Mouse (Mus musculus) G1E (cell line): ENCODE measurements at regions not wholly inside any gene's neighbourhood (a gene's known extent, or its start where the extent isn't known, plus 50 kb on each side); places are given as distances from the start of the nearest gene placed in this dataset.

Source experiments
- ATAC-seq: 2 replicates; pipeline ENCODE4 v1.8.0; 2016; ENCODE audit warnings: mild to moderate bottlenecking; ENCODE audit not compliant: insufficient number of reproducible peaks, poor library complexity, low FRiP score, severe bottlenecking; ENCODE audit errors: extremely low read depth
- DNase-seq: peaks from one replicate; pipeline ENCODE4 v3.0.0; 2012; ENCODE audit warnings: low spot score
- H3K27me3 ChIP-seq: 2 replicates; pipeline ENCODE4 v1.6.1; 2012; ENCODE audit warnings: mild to moderate bottlenecking, low read length, inconsistent platforms; ENCODE audit not compliant: insufficient read depth
- H3K36me3 ChIP-seq: replicated peaks from 2 replicates; pipeline ENCODE3; 2012; ENCODE audit warnings: mild to moderate bottlenecking, inconsistent platforms
- H3K4me1 ChIP-seq: 2 replicates; pipeline ENCODE4 v1.6.1; 2012; ENCODE audit warnings: low read depth, low read length, inconsistent platforms, mixed read lengths; ENCODE audit not compliant: insufficient read depth
- H3K4me3 ChIP-seq: 2 replicates; pipeline ENCODE4 v1.5.1; 2012; ENCODE audit warnings: low read depth, mild to moderate bottlenecking, inconsistent platforms, low read length, moderate library complexity, mixed read lengths
- H3K9me3 ChIP-seq: replicated peaks from 2 replicates; pipeline ENCODE4 v1.6.1; 2012; ENCODE audit warnings: inconsistent platforms
- CTCF ChIP-seq: IDR thresholded peaks from 2 replicates; pipeline ENCODE4 v1.5.1; 2012; ENCODE audit warnings: low read depth, low read length, inconsistent platforms, mixed read lengths
- GATA1 ChIP-seq: IDR thresholded peaks from 2 replicates; pipeline ENCODE4 v1.6.1; 2012; ENCODE audit warnings: borderline replicate concordance, low read length, inconsistent platforms, mixed read lengths
- GATA2 ChIP-seq: IDR thresholded peaks from 2 replicates; pipeline ENCODE4 v1.6.1; 2012; ENCODE audit warnings: low read depth, low read length, inconsistent platforms, borderline replicate concordance
- POLR2AphosphoS5 ChIP-seq: IDR thresholded peaks from 2 replicates; pipeline ENCODE4 v1.6.1; 2012; ENCODE audit warnings: low read depth, low read length, inconsistent platforms; ENCODE audit not compliant: insufficient replicate concordance
- TAL1 ChIP-seq: conservative IDR thresholded peaks from 2 replicates; pipeline ENCODE4 v1.6.1; 2012; ENCODE audit warnings: low read depth, low read length, inconsistent platforms, mixed read lengths

- Histone ChIP-seq H3K9me3 (no peaks in the 10 kb centered on the region), H3K4me1 (no peaks in the 10 kb centered on the region), H3K36me3 (no peaks in the 10 kb centered on the region), H3K27me3 (peaks cover 5% of the 10 kb centered on the region; the same call in 1 of the 2 replicates), H3K4me3 (no peak overlapping the region)
- DNase-seq: no peak
- no peak for TF ChIP-seq TAL1
- TF ChIP-seq CTCF: no peak
- no peak for TF ChIP-seq GATA2
- no peak for TF ChIP-seq POLR2AphosphoS5
- TF ChIP-seq GATA1: no peak
- no peak for ATAC-seq
Measured at GRCm38 (mm10) chr14:76223036-76223650, 112.5 kb downstream of the Nufip1 start.

DNA sequence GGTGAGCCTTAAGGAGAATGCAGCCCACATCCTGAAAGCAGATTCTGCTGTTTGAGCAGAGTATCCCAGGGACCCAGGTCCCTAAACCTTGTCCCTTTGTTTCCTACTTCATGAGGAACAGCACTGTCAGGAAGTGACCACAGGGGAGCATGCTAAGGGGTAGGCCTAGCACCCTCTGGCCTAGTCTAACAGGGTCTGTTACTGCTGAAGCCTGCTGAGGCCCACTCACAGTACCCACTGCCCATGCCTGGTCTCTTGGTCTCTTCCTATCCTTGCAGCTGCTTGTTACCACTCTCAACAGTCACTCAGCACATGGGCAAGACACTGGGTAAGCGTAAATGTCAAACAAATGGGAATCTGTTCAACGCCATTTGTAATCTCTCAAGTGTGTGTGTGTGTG, 113.2 kb downstream of the Nufip1 start:
- ATAC-seq (no peak), DNase-seq (no peak)
- Histone ChIP-seq H3K4me1 (no peaks in the 10 kb centered on the region), H3K9me3 (no peaks in the 10 kb centered on the region), H3K4me3 (no peak overlapping the region), H3K27me3 (peaks cover 5% of the 10 kb centered on the region; the same call in 1 of the 2 replicates), H3K36me3 (no peaks in the 10 kb centered on the region)
- TF ChIP-seq GATA1 (no peak), CTCF (no peak), GATA2 (no peak), TAL1 (no peak), POLR2AphosphoS5 (no peak)

GRCm38 (mm10) chr14:76225532-76225931, 114.8 kb downstream of the Nufip1 start:
- H3K4me1 ChIP-seq: no peaks in the 10 kb centered on the region
- no peak overlapping the region for H3K4me3 ChIP-seq
- ATAC-seq: no peak
- H3K9me3 ChIP-seq: no peaks in the 10 kb centered on the region
- no peak for TF ChIP-seq GATA1
- no peak for TF ChIP-seq TAL1
- no peak for TF ChIP-seq GATA2
- TF ChIP-seq POLR2AphosphoS5: no peak
- TF ChIP-seq CTCF: no peak
- H3K27me3 ChIP-seq: peaks cover 5% of the 10 kb centered on the region; the same call in 1 of the 2 replicates
- no peak for DNase-seq
- no peaks in the 10 kb centered on the region for H3K36me3 ChIP-seq

- no peaks in the 10 kb centered on the region for H3K36me3 ChIP-seq
- ATAC-seq: no peak
- DNase-seq: no peak
Measured at GRCm38 (mm10) chr14:76226621-76227297, 116.1 kb downstream of the Nufip1 start.

DNA sequence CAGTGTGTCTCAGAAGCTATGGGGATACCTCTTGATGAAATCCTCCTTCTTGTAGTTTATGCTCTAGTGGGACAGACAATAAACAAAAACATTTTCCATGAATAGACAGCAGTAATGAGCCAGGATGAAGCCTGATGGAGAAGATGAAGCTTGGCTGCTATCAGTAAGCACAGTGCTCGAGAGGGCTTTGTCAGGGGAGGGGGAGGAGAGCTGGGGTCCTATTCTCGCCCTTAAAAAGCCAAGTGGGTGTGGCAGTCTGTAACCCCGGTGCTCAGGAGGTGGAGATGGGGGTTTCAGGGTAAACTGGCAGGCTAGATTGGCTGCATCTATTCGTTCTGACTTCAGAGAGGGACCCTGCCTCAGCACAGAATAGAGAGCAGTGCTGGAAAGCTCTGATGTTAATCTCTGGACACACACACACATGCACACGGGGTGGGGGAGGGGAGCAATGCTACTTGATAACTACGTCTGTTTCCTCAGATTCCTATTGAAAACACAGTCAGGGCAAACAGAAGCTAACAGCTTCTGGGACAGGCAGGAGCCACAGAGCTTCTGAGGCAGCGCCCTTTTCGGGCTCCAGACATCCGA, 118.4 kb downstream of the Nufip1 start:
- ATAC-seq (no peak), DNase-seq (no peak)
- Histone ChIP-seq H3K36me3 (no peaks in the 10 kb centered on the region), H3K9me3 (no peaks in the 10 kb centered on the region), H3K4me1 (no peaks in the 10 kb centered on the region), H3K4me3 (no peak overlapping the region), H3K27me3 (peaks cover 5% of the 10 kb centered on the region; the same call in 1 of the 2 replicates)
- TF ChIP-seq GATA2 (no peak), TAL1 (no peak), CTCF (no peak), POLR2AphosphoS5 (no peak), GATA1 (no peak)

More at GRCm38 (mm10) chr14:76226621-76227297, 116.1 kb downstream of the Nufip1 start:
- no peaks in the 10 kb centered on the region for H3K9me3 ChIP-seq
- H3K27me3 ChIP-seq: peaks cover 5% of the 10 kb centered on the region; the same call in 1 of the 2 replicates
- TF ChIP-seq GATA1 (no peak), POLR2AphosphoS5 (no peak), CTCF (no peak), GATA2 (no peak), TAL1 (no peak)
- no peak overlapping the region for H3K4me3 ChIP-seq
- H3K4me1 ChIP-seq: no peaks in the 10 kb centered on the region

DNA sequence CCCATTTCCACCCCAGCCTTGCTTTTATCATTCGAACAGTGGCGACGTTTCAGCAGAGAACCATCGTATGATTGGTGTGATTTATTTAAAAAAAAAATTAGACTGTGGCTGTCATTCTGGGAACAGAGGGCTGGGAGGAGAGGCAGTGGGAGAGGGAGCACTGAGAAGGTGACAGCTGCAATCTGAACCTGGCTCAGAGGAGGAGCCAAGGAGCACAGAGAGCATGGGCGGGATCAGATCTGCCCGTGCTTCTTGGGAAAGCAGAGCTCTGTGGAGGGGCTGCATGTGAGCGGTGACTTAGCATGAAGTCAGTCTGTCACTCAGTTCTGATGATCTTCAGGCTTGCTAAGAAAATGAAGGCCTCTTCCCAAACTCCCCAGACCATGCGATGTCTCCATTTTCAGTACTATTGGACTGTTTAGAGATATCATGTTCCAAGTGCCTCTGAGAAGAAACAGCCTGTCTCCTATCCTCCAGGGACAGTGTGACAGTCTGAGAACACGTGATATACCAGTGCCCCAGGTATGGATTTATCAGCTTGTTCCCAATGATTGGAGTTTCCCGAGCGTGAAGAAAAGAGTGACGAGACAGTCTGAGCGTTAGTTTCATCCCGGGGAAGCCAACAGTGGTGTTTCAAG, 129.3 kb downstream of the Nufip1 start:
- no peaks in the 10 kb centered on the region for H3K27me3 ChIP-seq
- H3K9me3 ChIP-seq: no peaks in the 10 kb centered on the region; the same call in 1 of the 2 replicates
- ATAC-seq (no peak), DNase-seq (no peak)
- no peak for TF ChIP-seq GATA2
- TF ChIP-seq GATA1: no peak
- no peak for TF ChIP-seq TAL1
- TF ChIP-seq CTCF: no peak
- no peak for TF ChIP-seq POLR2AphosphoS5
- no peaks in the 10 kb centered on the region for H3K4me1 ChIP-seq
- no peak overlapping the region for H3K4me3 ChIP-seq
- no peaks in the 10 kb centered on the region for H3K36me3 ChIP-seq
